In the genomic region with DNA sequence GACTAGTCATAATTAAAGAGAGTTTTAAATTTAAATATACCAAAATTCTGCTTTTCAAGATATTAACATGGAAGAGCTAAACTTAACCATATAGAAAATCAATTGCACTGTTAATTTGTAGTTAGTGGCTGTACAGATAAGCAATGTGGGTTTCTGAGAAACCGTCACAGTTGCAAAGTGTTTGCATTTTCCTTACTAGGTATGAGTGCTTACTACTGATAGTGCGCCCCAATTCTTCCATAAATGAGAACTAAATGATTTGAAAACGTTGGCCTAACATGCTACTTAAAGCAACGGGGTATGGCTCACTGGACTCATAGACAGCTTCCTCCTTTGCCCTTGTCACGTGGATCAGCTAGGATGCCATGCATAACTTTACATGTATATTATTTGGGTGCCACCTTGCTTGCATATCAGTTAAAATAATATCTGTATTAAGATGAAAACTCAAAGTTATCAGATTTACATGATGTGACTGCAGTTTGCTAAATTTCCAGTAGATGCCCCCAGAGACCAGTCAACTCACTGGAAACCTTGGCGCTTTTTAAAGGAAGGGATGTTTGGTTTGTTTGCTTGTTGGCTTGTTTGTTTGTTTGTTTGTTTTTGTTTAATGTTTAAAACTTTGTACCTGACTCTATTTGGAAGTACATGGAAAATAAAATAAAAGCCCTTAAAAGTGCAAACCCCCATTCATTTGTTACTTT, we compare ENCODE assay signal across 8 mouse cellular contexts. TPM values are rescaled to one million over a fixed set of nuclear protein-coding genes. Genes with fewer than 3 reads are reported as not detected.
DNase-seq lines count a peak whose midpoint lies in the region; ATAC-seq lines count a peak whose summit lies in the region.

No protein-coding gene starts in this region.

- intact Hi-C loops in heart, postnatal 10 days (cut with DNase I), result loop anchor here (1.0 to 10.0 kb wide), 5 partner anchors 176 to 1347 kb away; no protein-coding TSS in a partner anchor

- H3K36me3 ChIP-seq in splenic B cell, adult 2 months (ENCODE audit: control insufficient read depth, insufficient read depth, low read length, poor library complexity, severe bottlenecking), result no peaks in the 10 kb centered on the region
- H3K36me3 ChIP-seq in forebrain, embryonic 12.5 days (replicated peaks), result no peaks in the 10 kb centered on the region

- H3K9me3 ChIP-seq in forebrain, embryonic 12.5 days, result no peaks in the 10 kb centered on the region

- peaks cover 4% of the 10 kb centered on the region; the same call in 1 of the 2 replicates for H3K4me1 ChIP-seq in forebrain, embryonic 12.5 days

- H3K4me3 ChIP-seq in forebrain, embryonic 12.5 days (replicated peaks), result no peak overlapping the region

- ATAC-seq in forebrain, embryonic 12.5 days (ENCODE audit: low FRiP score), result no peak

- no peak overlapping the region for H3K27ac ChIP-seq in forebrain, embryonic 12.5 days

- no peak overlapping the region for H3K9ac ChIP-seq in forebrain, embryonic 12.5 days

- WGBS in forebrain, embryonic 12.5 days, result 68% methylated on average over 6 of the region's 6 CpGs

- peak; percentile 13 to 43 for DNase-seq in heart, postnatal 10 days
- no peak for DNase-seq in heart, adult 9 months (ENCODE audit: low spot score in 2 of 2)
- DNase-seq in lung, postnatal 10 days, result peak; percentile 23
- no peak for DNase-seq in lung, postnatal 25 days (ENCODE audit: low spot score)
- DNase-seq in adrenal gland, postnatal 36 days, result peak; percentile 3 to 25
- peak; percentile 15 for DNase-seq in splenic B cell, adult 2 months (ENCODE audit: low read depth, low spot score)
- DNase-seq in thymus, postnatal 14 days, result no peak

- H3K27me3 ChIP-seq in splenic B cell, adult 2 months (ENCODE audit: control insufficient read depth, insufficient read depth, low read length, poor library complexity, severe bottlenecking), result no peaks in the 10 kb centered on the region
- no peaks in the 10 kb centered on the region for H3K27me3 ChIP-seq in forebrain, embryonic 12.5 days

- no peak overlapping the region for H3K4me2 ChIP-seq in forebrain, embryonic 12.5 days

RNA-seq across cellular contexts. Expression of a gene that starts 25.0 kb away (rescaled TPM):
- not detected for total RNA-seq in heart, postnatal 10 days (2021)
- total RNA-seq in adrenal gland, postnatal 36 days (2021), result not detected
- polyA plus RNA-seq in forebrain, embryonic 12.5 days (2016; fragmentation: Nextera tagmentation; extraction: Ambion mirVana), result 0.31 and 0.33 TPM in 2 replicates

Comparison
In these comparisons a context has a peak if more than half of its experiments do, and no peak if none do; other contexts are left out.
1. DNase-seq: peak in heart, postnatal 10 days (2 of 2), lung, postnatal 10 days (single experiment), adrenal gland, postnatal 36 days (2 of 2) and splenic B cell, adult 2 months (single experiment); none in heart, adult 9 months (0 of 2), lung, postnatal 25 days (single experiment) and thymus, postnatal 14 days (single experiment).